Mouse (Mus musculus) limb, embryonic 13.5 days (tissue): ENCODE results near the gene Atp2b2. TPM values are rescaled to one million over a fixed set of nuclear protein-coding genes. Genes with fewer than 3 reads are reported as not detected.

Source experiments
- ATAC-seq: fragments of 200-750 bp; cut with Nextera tagmentation; 2 replicates; pipeline ENCODE4 v1.8.0; 2017; ENCODE audit warnings: low read depth, moderate number of reproducible peaks, moderate TSS enrichment; ENCODE audit not compliant: low FRiP score
- H3K27ac ChIP-seq: fragments of 300-500 bp; sonication (generic); 2 replicates; pipeline ENCODE4 v1.5.1; 2015; ENCODE audit warnings: inconsistent platforms, mild to moderate bottlenecking, moderate library complexity
- H3K27me3 ChIP-seq: fragments of 300-500 bp; sonication (generic); 2 replicates; pipeline ENCODE4 v1.6.1; 2015; ENCODE audit warnings: mild to moderate bottlenecking, inconsistent platforms
- H3K36me3 ChIP-seq: fragments of 300-500 bp; sonication (generic); 2 replicates; pipeline ENCODE4 v1.6.1; 2015; ENCODE audit warnings: inconsistent platforms, mild to moderate bottlenecking, moderate library complexity
- H3K4me1 ChIP-seq: fragments of 300-500 bp; sonication (generic); 2 replicates; pipeline ENCODE4 v1.6.1; 2015; ENCODE audit warnings: inconsistent platforms
- H3K4me2 ChIP-seq: fragments of 300-500 bp; sonication (generic); replicated peaks from 2 replicates; pipeline ENCODE4 v1.6.1; 2015; ENCODE audit warnings: inconsistent platforms, mild to moderate bottlenecking, moderate library complexity
- H3K4me3 ChIP-seq: fragments of 300-500 bp; sonication (generic); 2 replicates; pipeline ENCODE4 v1.5.1; 2015; ENCODE audit warnings: moderate library complexity, mild to moderate bottlenecking, inconsistent platforms
- H3K9ac ChIP-seq: fragments of 300-500 bp; sonication (generic); 2 replicates; pipeline ENCODE4 v1.6.1; 2015; ENCODE audit warnings: mild to moderate bottlenecking, inconsistent platforms
- H3K9me3 ChIP-seq: fragments of 300-500 bp; sonication (generic); 2 replicates; pipeline ENCODE4 v1.6.1; 2016; ENCODE audit warnings: inconsistent platforms
- WGBS: fragments of 180-500 bp; shearing (Covaris S2); methylation state at CpG from one replicate; pipeline ENCODE4 v1.1.7; 2015; 5-methylcytosine and 5-hydroxymethylcytosine counted together
- polyA plus RNA-seq: library from polyadenylated mRNA; unstranded; fragments of >200 nt; fragmentation: Nextera tagmentation; extraction: Ambion mirVana; gene quantifications from 2 replicates; pipeline ENCODE4 v1.2.1, GENCODE M21; 2015

The Atp2b2 gene
- polyA plus RNA-seq, 1 experiment from 2014 or later = 0.11 TPM

DNA sequence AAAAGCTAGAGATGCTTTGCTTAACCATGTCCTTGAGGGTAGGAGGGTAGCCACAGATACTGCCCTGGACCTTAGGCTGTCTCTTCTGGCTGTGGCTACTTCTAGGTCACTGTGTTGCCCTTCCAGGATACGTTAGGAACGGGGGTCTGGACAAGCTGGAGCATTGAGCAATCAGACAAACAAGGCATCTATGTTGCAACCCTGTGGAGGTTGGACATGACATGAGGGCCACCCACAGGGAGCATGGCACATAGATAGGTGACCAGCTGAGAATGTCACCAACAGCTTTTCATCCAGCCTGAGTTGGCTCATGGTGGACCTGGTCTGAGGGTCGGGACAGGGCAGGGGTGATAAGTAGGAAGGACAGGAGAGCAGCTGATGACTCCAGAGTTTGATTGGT, 148.4 kb downstream of the Atp2b2 start:
- Histone ChIP-seq H3K9me3 (no peaks in the 10 kb centered on the region), H3K36me3 (no peaks in the 10 kb centered on the region), H3K4me1 (peaks cover 11% of the 10 kb centered on the region), H3K9ac (no peak overlapping the region), H3K4me3 (no peak overlapping the region), H3K27ac (no peak overlapping the region), H3K4me2 (no peak overlapping the region), H3K27me3 (peaks cover 61% of the 10 kb centered on the region)
- 74% methylated on average over 3 of the region's 3 CpGs for WGBS
- ATAC-seq = no peak

DNA sequence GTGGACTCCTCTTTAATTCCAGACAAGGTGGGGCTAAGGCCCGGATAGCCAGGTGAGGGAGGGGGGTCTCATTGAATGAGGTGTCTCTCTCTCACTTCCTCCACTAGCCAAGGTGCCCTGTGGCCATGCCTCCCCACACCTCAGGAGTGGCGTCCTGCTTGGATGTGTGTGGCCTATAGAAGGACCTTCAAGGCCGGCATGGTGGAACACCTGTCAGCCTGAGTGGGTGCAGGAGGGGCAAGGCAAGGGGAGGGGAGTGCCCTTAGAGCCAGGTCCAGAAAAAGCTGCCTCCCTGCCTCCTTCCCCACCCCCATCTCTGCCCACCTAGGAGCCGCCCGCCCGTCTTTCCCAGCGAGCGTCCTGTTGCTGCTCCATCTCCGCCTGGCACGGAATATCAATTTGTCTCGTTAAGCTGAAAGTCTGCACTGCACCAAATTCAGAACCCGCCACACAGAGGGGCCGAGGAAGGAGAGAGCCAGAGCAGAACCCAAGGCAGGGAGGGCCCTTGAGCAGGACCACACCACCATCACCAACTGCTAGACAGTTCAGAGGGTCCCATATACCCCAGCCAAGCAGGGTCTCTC, 150.2 kb downstream of the Atp2b2 start:
- Histone ChIP-seq H3K9ac (no peak overlapping the region), H3K4me2 (no peak overlapping the region), H3K36me3 (no peaks in the 10 kb centered on the region), H3K4me1 (peaks cover 11% of the 10 kb centered on the region), H3K4me3 (no peak overlapping the region), H3K9me3 (no peaks in the 10 kb centered on the region), H3K27me3 (peaks cover 78% of the 10 kb centered on the region), H3K27ac (no peak overlapping the region)
- no peak for ATAC-seq
- WGBS = 50% methylated on average over 13 of the region's 13 CpGs

- Histone ChIP-seq H3K36me3 (no peaks in the 10 kb centered on the region), H3K9me3 (no peaks in the 10 kb centered on the region), H3K4me1 (peaks cover 11% of the 10 kb centered on the region), H3K27me3 (peaks cover 80% of the 10 kb centered on the region), H3K27ac (no peak overlapping the region), H3K9ac (peak overlapping the region; percentile 51; the same call in 1 of the 2 replicates), H3K4me3 (peak overlapping the region; percentile 41), H3K4me2 (peak overlapping the region; percentile 66)
- 1% methylated on average over 41 of the region's 49 CpGs for WGBS
- peak; percentile 48; the same call in 1 of the 2 replicates for ATAC-seq
Measured at GRCm38 (mm10) chr6:113891225-113891967, 151.0 kb downstream of the Atp2b2 start.

GRCm38 (mm10) chr6:113890858-113891213, 151.6 kb downstream of the Atp2b2 start:
- H3K27me3 ChIP-seq = peaks cover 80% of the 10 kb centered on the region
- peak overlapping the region; percentile 41 for H3K4me3 ChIP-seq
- H3K4me2 ChIP-seq = peak overlapping the region; percentile 66
- no peak for ATAC-seq
- no peaks in the 10 kb centered on the region for H3K36me3 ChIP-seq
- H3K4me1 ChIP-seq = peaks cover 11% of the 10 kb centered on the region
- no peak overlapping the region for H3K27ac ChIP-seq
- H3K9me3 ChIP-seq = no peaks in the 10 kb centered on the region
- peak overlapping the region; percentile 51; the same call in 1 of the 2 replicates for H3K9ac ChIP-seq
- 2% methylated on average over 10 of the region's 10 CpGs for WGBS

DNA sequence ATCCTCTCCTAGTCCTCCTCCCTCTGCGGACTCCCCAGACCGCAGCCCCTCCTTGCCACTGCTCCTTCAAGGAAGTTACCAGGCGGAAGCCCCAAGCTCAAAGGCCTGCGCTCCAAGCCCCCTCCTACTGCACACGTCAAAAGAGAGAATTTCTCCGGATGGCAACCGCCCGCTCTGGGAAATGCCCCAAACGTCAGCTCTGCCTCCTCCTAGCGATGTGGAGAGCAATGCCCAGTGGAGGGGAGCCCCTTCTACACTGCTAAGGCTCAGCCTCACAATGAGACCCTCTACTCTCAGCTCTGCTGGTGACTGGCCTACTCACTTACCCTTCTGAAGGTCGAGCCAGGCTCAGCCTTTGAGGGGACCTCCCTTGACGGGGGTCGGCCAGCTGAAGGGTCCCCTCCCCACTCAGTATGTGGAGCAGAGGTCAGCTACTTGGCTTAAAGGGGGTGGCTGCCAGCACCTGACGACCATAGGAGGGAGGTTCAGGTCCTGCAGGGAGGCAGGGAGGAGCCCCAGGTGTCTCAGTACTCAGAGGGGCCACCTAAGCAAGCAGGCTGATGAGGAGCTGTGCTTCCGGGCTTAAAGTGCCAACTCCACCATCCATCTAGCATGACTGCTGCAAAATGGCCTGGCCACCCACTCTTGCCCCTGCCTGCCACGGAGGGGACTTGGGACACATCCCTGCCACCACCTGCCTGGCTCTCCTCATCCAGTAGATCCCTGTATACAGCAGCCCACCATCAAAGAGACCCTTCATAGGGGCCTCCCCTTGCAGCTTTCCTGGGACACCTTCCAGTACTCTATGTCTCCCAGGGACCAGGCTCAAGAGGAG, 152.2 kb downstream of the Atp2b2 start:
- H3K4me2 ChIP-seq = peak overlapping the region; percentile 66
- H3K27me3 ChIP-seq = peaks cover 79% of the 10 kb centered on the region
- H3K9ac ChIP-seq = peak overlapping the region; percentile 51; the same call in 1 of the 2 replicates
- 19% methylated on average over 16 of the region's 16 CpGs for WGBS
- no peak overlapping the region for H3K27ac ChIP-seq
- H3K4me3 ChIP-seq = no peak overlapping the region
- peaks cover 11% of the 10 kb centered on the region for H3K4me1 ChIP-seq
- no peaks in the 10 kb centered on the region for H3K36me3 ChIP-seq
- no peak for ATAC-seq
- H3K9me3 ChIP-seq = no peaks in the 10 kb centered on the region

- Histone ChIP-seq H3K27ac (no peak overlapping the region), H3K4me1 (peaks cover 11% of the 10 kb centered on the region), H3K27me3 (peaks cover 69% of the 10 kb centered on the region), H3K4me2 (no peak overlapping the region), H3K36me3 (no peaks in the 10 kb centered on the region), H3K4me3 (no peak overlapping the region), H3K9ac (no peak overlapping the region), H3K9me3 (no peaks in the 10 kb centered on the region)
- WGBS = 37% methylated on average over 3 of the region's 3 CpGs
- ATAC-seq = no peak
Measured at GRCm38 (mm10) chr6:113889180-113889579, 153.2 kb downstream of the Atp2b2 start.

DNA sequence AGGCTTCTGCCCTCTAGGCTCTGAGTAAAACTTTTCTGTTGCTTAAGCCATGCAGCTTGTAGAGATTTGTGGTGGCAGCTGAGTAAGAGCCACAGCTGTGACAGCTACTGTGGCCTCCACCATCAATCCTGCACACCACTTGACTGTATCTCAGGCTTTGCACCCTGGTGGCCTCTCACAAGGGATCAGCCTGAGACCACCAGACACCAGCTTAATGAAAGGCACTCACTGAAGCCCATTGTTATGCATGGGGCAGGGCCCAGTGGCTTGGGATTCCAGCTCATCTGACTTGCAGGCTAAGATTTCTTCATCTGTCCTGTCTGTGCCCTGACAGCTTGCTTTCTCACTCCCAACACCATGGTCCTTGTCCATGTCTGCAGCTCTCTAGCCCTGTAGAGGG, 155.5 kb downstream of the Atp2b2 start:
- H3K36me3 ChIP-seq = no peaks in the 10 kb centered on the region
- no peak overlapping the region for H3K9ac ChIP-seq
- H3K4me1 ChIP-seq = peaks cover 11% of the 10 kb centered on the region
- H3K9me3 ChIP-seq = no peaks in the 10 kb centered on the region
- no peak overlapping the region for H3K4me3 ChIP-seq
- H3K4me2 ChIP-seq = no peak overlapping the region
- H3K27ac ChIP-seq = no peak overlapping the region
- peaks cover 47% of the 10 kb centered on the region for H3K27me3 ChIP-seq
- no peak for ATAC-seq

DNA sequence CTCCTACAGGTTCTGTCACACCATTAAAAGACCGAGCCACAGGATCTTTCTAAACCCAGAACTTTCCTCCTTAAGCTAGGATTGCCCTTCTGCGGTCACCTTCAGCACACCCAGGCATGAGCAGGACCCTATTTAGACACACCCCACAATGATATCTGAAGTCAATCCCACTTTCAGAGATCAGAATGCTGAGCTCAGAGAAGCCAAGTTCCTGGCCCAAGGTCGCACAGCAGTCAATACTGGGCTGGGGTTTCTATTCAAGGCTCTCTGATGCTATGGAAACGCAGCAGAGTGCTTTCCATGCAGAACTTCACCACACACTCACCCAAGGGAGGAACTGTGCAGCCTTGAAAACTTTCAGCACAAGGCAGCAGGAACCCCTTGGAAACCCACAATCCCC, 157.6 kb downstream of the Atp2b2 start:
- Histone ChIP-seq H3K4me3 (no peak overlapping the region), H3K9ac (no peak overlapping the region), H3K4me2 (no peak overlapping the region), H3K9me3 (no peaks in the 10 kb centered on the region), H3K36me3 (no peaks in the 10 kb centered on the region), H3K27me3 (peaks cover 26% of the 10 kb centered on the region), H3K4me1 (no peaks in the 10 kb centered on the region), H3K27ac (no peak overlapping the region)
- no peak for ATAC-seq
- 64% methylated on average over 4 of the region's 4 CpGs for WGBS

DNA sequence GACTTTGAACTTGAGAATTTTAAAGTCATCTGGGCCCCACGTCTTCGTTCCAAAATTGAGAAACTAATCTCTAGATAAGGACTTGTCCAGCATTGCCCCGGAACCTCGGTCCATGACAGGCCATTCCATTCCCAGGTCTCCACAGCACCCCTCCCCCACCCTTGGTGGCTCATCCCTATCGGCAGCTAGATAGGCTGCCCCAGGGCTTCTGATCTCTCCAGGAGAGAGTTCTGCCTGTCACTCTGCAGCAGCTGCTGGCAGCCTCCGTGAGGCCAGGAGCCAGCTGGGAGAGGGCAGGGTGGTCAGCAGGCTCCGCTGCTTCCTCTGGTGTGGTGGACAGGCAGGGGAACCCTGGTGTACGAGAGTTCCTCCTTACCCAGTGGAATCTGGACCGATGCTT, 159.2 kb downstream of the Atp2b2 start:
- no peaks in the 10 kb centered on the region for H3K4me1 ChIP-seq
- H3K4me2 ChIP-seq = no peak overlapping the region
- no peak overlapping the region for H3K27ac ChIP-seq
- 50% methylated on average over 9 of the region's 9 CpGs for WGBS
- H3K27me3 ChIP-seq = peaks cover 11% of the 10 kb centered on the region
- no peaks in the 10 kb centered on the region for H3K9me3 ChIP-seq
- no peaks in the 10 kb centered on the region for H3K36me3 ChIP-seq
- no peak for ATAC-seq
- no peak overlapping the region for H3K4me3 ChIP-seq
- no peak overlapping the region for H3K9ac ChIP-seq

GRCm38 (mm10) chr6:113882396-113882795, 160.0 kb downstream of the Atp2b2 start:
- peaks cover 4% of the 10 kb centered on the region; the same call in 1 of the 2 replicates for H3K27me3 ChIP-seq
- no peak overlapping the region for H3K4me2 ChIP-seq
- no peak overlapping the region for H3K27ac ChIP-seq
- H3K36me3 ChIP-seq = no peaks in the 10 kb centered on the region
- no peaks in the 10 kb centered on the region for H3K4me1 ChIP-seq
- H3K4me3 ChIP-seq = no peak overlapping the region
- WGBS = 73% methylated on average over 7 of the region's 7 CpGs
- no peak overlapping the region for H3K9ac ChIP-seq
- no peak for ATAC-seq
- no peaks in the 10 kb centered on the region for H3K9me3 ChIP-seq

GRCm38 (mm10) chr6:113881561-113882243, 160.7 kb downstream of the Atp2b2 start:
- H3K27me3 ChIP-seq = no peaks in the 10 kb centered on the region
- H3K9ac ChIP-seq = no peak overlapping the region
- no peak for ATAC-seq
- no peaks in the 10 kb centered on the region for H3K4me1 ChIP-seq
- WGBS = 53% methylated on average over 10 of the region's 10 CpGs
- no peaks in the 10 kb centered on the region for H3K36me3 ChIP-seq
- H3K4me3 ChIP-seq = no peak overlapping the region
- no peak overlapping the region for H3K4me2 ChIP-seq
- no peak overlapping the region for H3K27ac ChIP-seq
- H3K9me3 ChIP-seq = no peaks in the 10 kb centered on the region

DNA sequence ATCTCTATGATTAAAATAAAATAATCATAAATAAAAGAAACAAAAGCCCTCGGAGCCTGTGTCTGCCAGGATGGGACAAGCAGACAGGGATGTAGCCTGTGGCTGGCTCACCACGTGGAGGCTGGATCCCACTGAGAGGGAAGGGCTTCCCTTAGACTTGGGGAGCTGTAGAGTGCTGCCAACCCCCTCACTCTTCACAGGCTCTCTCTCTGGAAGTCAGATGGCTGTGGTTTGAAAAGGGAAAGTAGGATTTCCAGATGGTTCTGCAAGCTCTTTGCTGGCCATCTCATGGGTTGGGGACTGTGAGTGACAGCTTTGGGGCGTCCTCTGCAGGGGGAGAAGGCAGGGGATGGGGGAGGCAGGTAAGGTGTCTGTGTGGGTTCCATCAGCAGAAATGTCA, 163.0 kb downstream of the Atp2b2 start:
- Histone ChIP-seq H3K9me3 (no peaks in the 10 kb centered on the region), H3K36me3 (no peaks in the 10 kb centered on the region), H3K4me3 (no peak overlapping the region), H3K27me3 (no peaks in the 10 kb centered on the region), H3K9ac (no peak overlapping the region), H3K4me1 (no peaks in the 10 kb centered on the region), H3K4me2 (no peak overlapping the region), H3K27ac (no peak overlapping the region)
- ATAC-seq = no peak
- WGBS = 50% methylated on average over 3 of the region's 3 CpGs
